Comparison of ENCODE assay signal across 8 mouse cellular contexts in the genomic region with DNA sequence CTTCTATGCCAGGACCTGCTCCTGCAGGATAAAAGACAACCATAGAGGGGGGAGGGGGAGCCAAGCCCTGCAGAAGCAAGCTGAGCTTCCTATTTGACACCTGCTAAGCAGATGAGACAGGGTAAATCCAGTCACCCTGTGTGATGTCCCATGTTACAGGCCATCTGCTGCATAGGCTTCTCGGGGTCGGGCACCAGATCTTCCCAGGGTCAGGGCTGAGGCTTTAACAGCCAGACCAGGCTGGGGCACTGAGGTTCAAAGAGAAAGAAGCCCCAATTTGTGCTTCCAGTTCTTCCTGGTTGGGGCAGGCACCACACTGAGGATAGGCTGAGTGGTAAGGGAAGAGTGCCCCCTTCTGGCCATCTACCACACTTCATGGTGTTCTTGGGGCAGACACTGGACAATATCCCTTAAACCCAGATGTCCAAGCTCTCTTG.
A peak's percentile ranks its signal among the peaks of the same experiment; 100 is the strongest.
DNase-seq lines count a peak whose midpoint lies in the region; ATAC-seq lines count a peak whose summit lies in the region.
"Had no signal": no experiment of that assay in that cellular context is flagged by ENCODE, and none has a peak within 500 bp of the region (broad histone marks: within the 10 kb centered on the region; RNA-seq: fewer than 3 reads in every experiment).

No protein-coding gene starts in this region.

- no peaks in the 10 kb centered on the region for H3K27me3 ChIP-seq in midbrain, embryonic 14.5 days (ENCODE audit: control insufficient read depth, insufficient read depth, low read length)
- H3K27me3 ChIP-seq: stomach, embryonic 15.5 days had no signal

- no peaks in the 10 kb centered on the region for H3K36me3 ChIP-seq in midbrain, embryonic 14.5 days (ENCODE audit: control insufficient read depth, insufficient read depth, low read length)
- H3K36me3 ChIP-seq: stomach, embryonic 15.5 days had no signal

- H3K9me3 ChIP-seq in midbrain, embryonic 14.5 days (ENCODE audit: control insufficient read depth, low read length), result no peaks in the 10 kb centered on the region
- H3K9me3 ChIP-seq: stomach, embryonic 15.5 days had no signal

- H3K4me2 ChIP-seq in midbrain, embryonic 14.5 days (ENCODE audit: low read length), result no peak overlapping the region
- H3K4me2 ChIP-seq: stomach, embryonic 15.5 days had no signal

- intact Hi-C loops in gastrocnemius, postnatal 36 days (cut with DNase I), result loop anchor here (2.0 to 10.0 kb wide), 3 partner anchors 264 to 728 kb away; no protein-coding TSS in a partner anchor
- intact Hi-C loops in left cerebral cortex, postnatal 36 days (cut with DNase I), result loop anchor here (5.0 to 10.0 kb wide), 3 partner anchors 488 to 726 kb away; no protein-coding TSS in a partner anchor

- H3K27ac ChIP-seq in midbrain, embryonic 14.5 days (replicated peaks; ENCODE audit: low read depth, low read length), result no peak overlapping the region
- H3K27ac ChIP-seq: stomach, embryonic 15.5 days had no signal

- DNase-seq in adrenal gland, postnatal 36 days, result peak; percentile 80 to 81
- peak; percentile 84 for DNase-seq in embryo, embryonic 11 days
- peak; percentile 49 to 60 for DNase-seq in gastrocnemius, postnatal 36 days
- DNase-seq in kidney, adult 8-10 months, result peak; percentile 14 to 67
- DNase-seq in left cerebral cortex, postnatal 36 days (ENCODE audit: low spot score in 2 of 2), result peak; percentile 59 to 69
- DNase-seq in midbrain, embryonic 14.5 days, result peak; percentile 84
- DNase-seq in telencephalon, adult 2 months (ENCODE audit: low read depth, low spot score), result peak; percentile 38

- H3K4me3 ChIP-seq in midbrain, embryonic 14.5 days (replicated peaks; ENCODE audit: low read depth, low read length), result no peak overlapping the region
- H3K4me3 ChIP-seq: stomach, embryonic 15.5 days had no signal

- peak; percentile 57 for ATAC-seq in midbrain, embryonic 14.5 days (ENCODE audit: low FRiP score, low TSS enrichment)

- H3K9ac ChIP-seq in midbrain, embryonic 14.5 days (replicated peaks; ENCODE audit: low read length), result no peak overlapping the region
- H3K9ac ChIP-seq: stomach, embryonic 15.5 days had no signal

- WGBS in midbrain, embryonic 14.5 days, result 11% methylated on average over 2 of the region's 2 CpGs

- peaks cover 8% of the 10 kb centered on the region; the same call in 1 of the 2 replicates for H3K4me1 ChIP-seq in midbrain, embryonic 14.5 days (ENCODE audit: control insufficient read depth, insufficient read depth, low read length)
- H3K4me1 ChIP-seq: stomach, embryonic 15.5 days had no signal
